Mouse (Mus musculus): ENCODE data around the gene Pnn. TPM values are rescaled to one million over a fixed set of nuclear protein-coding genes. Genes with fewer than 3 reads are reported as not detected.

Pnn gene
- polyA plus RNA-seq (2015; fragmentation: Nextera tagmentation; extraction: Ambion mirVana) = 64.6 and 67.3 TPM in 2 replicates

GRCm38 (mm10) chr12:59066448-59067077 is at the start of gene Pnn:
Pnn (plus strand) TSS chr12:59066884.
- DNase-seq (ENCODE audit: low spot score) = peak; percentile 99
- Histone ChIP-seq H3K27me3 (ENCODE audit: insufficient read depth, low read length) (no peaks in the 10 kb centered on the region), H3K4me1 (replicated peaks; ENCODE audit: insufficient read depth, low read length) (no peaks in the 10 kb centered on the region), H3K4me3 (replicated peaks; ENCODE audit: low read depth, low read length) (peak within 1 kb of the TSS; percentile 99), H3K9me3 (replicated peaks; ENCODE audit: low read length) (no peaks in the 10 kb centered on the region), H3K27ac (peak within 1 kb of the TSS; percentile 92), H3K4me2 (ENCODE audit: low read length) (peak within 1 kb of the TSS; percentile 69), H3K36me3 (ENCODE audit: insufficient read depth, low read length) (peaks cover 26% of the 10 kb centered on the region), H3K9ac (ENCODE audit: low read depth, low read length) (peak within 1 kb of the TSS; percentile 99)
- peak; percentile 6; the same call in 1 of the 2 replicates for TF ChIP-seq CTCF (IDR thresholded peaks at IDR 0.05; ENCODE audit: low read depth)
- ATAC-seq (replicated peaks; ENCODE audit: low FRiP score, low read depth) = peak; percentile 100
- WGBS = under 1% methylated on average over 43 of the region's 43 CpGs

GRCm38 (mm10) chr12:59017970-59018369 is 48.7 kb upstream of the Pnn start:
- Histone ChIP-seq H3K4me1 (replicated peaks; ENCODE audit: insufficient read depth, low read length) (no peaks in the 10 kb centered on the region), H3K4me3 (replicated peaks; ENCODE audit: low read depth, low read length) (no peak overlapping the region), H3K27me3 (ENCODE audit: insufficient read depth, low read length) (no peaks in the 10 kb centered on the region), H3K27ac (no peak overlapping the region), H3K9me3 (replicated peaks; ENCODE audit: low read length) (no peaks in the 10 kb centered on the region), H3K9ac (ENCODE audit: low read depth, low read length) (no peak overlapping the region), H3K36me3 (ENCODE audit: insufficient read depth, low read length) (0 out of 2 replicates have a peak, but pooled peaks cover 23% of the 10 kb centered on the region), H3K4me2 (ENCODE audit: low read length) (no peak overlapping the region)
- ATAC-seq (replicated peaks; ENCODE audit: low FRiP score, low read depth) = no peak
- 81% methylated on average over 8 of the region's 8 CpGs for WGBS
- no peak for DNase-seq (ENCODE audit: low spot score)
- TF ChIP-seq CTCF (IDR thresholded peaks at IDR 0.05; ENCODE audit: low read depth) = no peak

GRCm38 (mm10) chr12:59019891-59020290 is 46.8 kb upstream of the Pnn start:
- H3K4me2 ChIP-seq (ENCODE audit: low read length) = no peak overlapping the region
- no peak for TF ChIP-seq CTCF (IDR thresholded peaks at IDR 0.05; ENCODE audit: low read depth)
- no peak overlapping the region for H3K4me3 ChIP-seq (replicated peaks; ENCODE audit: low read depth, low read length)
- no peak overlapping the region for H3K27ac ChIP-seq
- no peaks in the 10 kb centered on the region for H3K9me3 ChIP-seq (replicated peaks; ENCODE audit: low read length)
- DNase-seq (ENCODE audit: low spot score) (no peak), ATAC-seq (replicated peaks; ENCODE audit: low FRiP score, low read depth) (no peak)
- 0 out of 2 replicates have a peak, but pooled peaks cover 23% of the 10 kb centered on the region for H3K36me3 ChIP-seq (ENCODE audit: insufficient read depth, low read length)
- 93% methylated on average over 2 of the region's 2 CpGs for WGBS
- no peaks in the 10 kb centered on the region for H3K27me3 ChIP-seq (ENCODE audit: insufficient read depth, low read length)
- no peaks in the 10 kb centered on the region for H3K4me1 ChIP-seq (replicated peaks; ENCODE audit: insufficient read depth, low read length)
- H3K9ac ChIP-seq (ENCODE audit: low read depth, low read length) = no peak overlapping the region

- ATAC-seq (replicated peaks; ENCODE audit: low FRiP score, low read depth) (no peak), DNase-seq (ENCODE audit: low spot score) (no peak)
- Histone ChIP-seq H3K4me3 (replicated peaks; ENCODE audit: low read depth, low read length) (no peak overlapping the region), H3K9me3 (replicated peaks; ENCODE audit: low read length) (no peaks in the 10 kb centered on the region), H3K27me3 (ENCODE audit: insufficient read depth, low read length) (no peaks in the 10 kb centered on the region), H3K36me3 (ENCODE audit: insufficient read depth, low read length) (0 out of 2 replicates have a peak, but pooled peaks cover 30% of the 10 kb centered on the region), H3K27ac (no peak overlapping the region), H3K4me1 (replicated peaks; ENCODE audit: insufficient read depth, low read length) (no peaks in the 10 kb centered on the region), H3K4me2 (ENCODE audit: low read length) (no peak overlapping the region), H3K9ac (ENCODE audit: low read depth, low read length) (no peak overlapping the region)
- WGBS = 67% methylated on average over 4 of the region's 4 CpGs
- no peak for TF ChIP-seq CTCF (IDR thresholded peaks at IDR 0.05; ENCODE audit: low read depth)
These were observed 45.4 kb upstream of the Pnn start for GRCm38 (mm10) chr12:59021306-59021705.

- H3K36me3 ChIP-seq (ENCODE audit: insufficient read depth, low read length) = peaks cover 6% of the 10 kb centered on the region; the same call in 1 of the 2 replicates
- WGBS = 73% methylated on average over 5 of the region's 5 CpGs
- no peak overlapping the region for H3K4me3 ChIP-seq (replicated peaks; ENCODE audit: low read depth, low read length)
- no peak for DNase-seq (ENCODE audit: low spot score)
- no peak overlapping the region for H3K9ac ChIP-seq (ENCODE audit: low read depth, low read length)
- H3K9me3 ChIP-seq (replicated peaks; ENCODE audit: low read length) = no peaks in the 10 kb centered on the region
- TF ChIP-seq CTCF (IDR thresholded peaks at IDR 0.05; ENCODE audit: low read depth) = peak; percentile 37; the same call in 1 of the 2 replicates
- H3K4me1 ChIP-seq (replicated peaks; ENCODE audit: insufficient read depth, low read length) = no peaks in the 10 kb centered on the region
- H3K27me3 ChIP-seq (ENCODE audit: insufficient read depth, low read length) = no peaks in the 10 kb centered on the region
- no peak overlapping the region for H3K4me2 ChIP-seq (ENCODE audit: low read length)
- H3K27ac ChIP-seq = no peak overlapping the region
- no peak for ATAC-seq (replicated peaks; ENCODE audit: low FRiP score, low read depth)
These were observed 34.6 kb upstream of the Pnn start for GRCm38 (mm10) chr12:59032101-59032500.

- Histone ChIP-seq H3K36me3 (ENCODE audit: insufficient read depth, low read length) (peaks cover 12% of the 10 kb centered on the region; the same call in 1 of the 2 replicates), H3K4me3 (replicated peaks; ENCODE audit: low read depth, low read length) (no peak overlapping the region), H3K9ac (ENCODE audit: low read depth, low read length) (peak overlapping the region; percentile 54; the same call in 1 of the 2 replicates), H3K27me3 (ENCODE audit: insufficient read depth, low read length) (no peaks in the 10 kb centered on the region), H3K4me2 (ENCODE audit: low read length) (peak overlapping the region; percentile 47; the same call in 1 of the 2 replicates), H3K27ac (no peak overlapping the region), H3K4me1 (replicated peaks; ENCODE audit: insufficient read depth, low read length) (no peaks in the 10 kb centered on the region), H3K9me3 (replicated peaks; ENCODE audit: low read length) (no peaks in the 10 kb centered on the region)
- ATAC-seq (replicated peaks; ENCODE audit: low FRiP score, low read depth) (peak; percentile 31; the same call in 1 of the 2 replicates), DNase-seq (ENCODE audit: low spot score) (no peak)
- 75% methylated on average over 10 of the region's 10 CpGs for WGBS
- no peak for TF ChIP-seq CTCF (IDR thresholded peaks at IDR 0.05; ENCODE audit: low read depth)
These were observed 27.3 kb upstream of the Pnn start for GRCm38 (mm10) chr12:59039162-59039970.

Measured in kidney, postnatal 0 days (tissue).